Mouse (Mus musculus): Measurements from ENCODE around the gene Dock3. TPM values are rescaled to one million over a fixed set of nuclear protein-coding genes. Genes with fewer than 3 reads are reported as not detected.

Gene Dock3
- polyA plus RNA-seq, 1 experiment = 0.40 TPM

- TF ChIP-seq TCF12 (IDR thresholded peaks at IDR 0.05; ENCODE audit: insufficient read depth, poor library complexity, severe bottlenecking) (no peak), REST (IDR thresholded peaks at IDR 0.05; ENCODE audit: insufficient read depth, insufficient read length) (no peak), E2F4 (IDR thresholded peaks at IDR 0.05; ENCODE audit: insufficient read depth) (no peak), TCF3 (IDR thresholded peaks at IDR 0.05; ENCODE audit: insufficient read length, low read depth) (no peak), MYOD1 (IDR thresholded peaks at IDR 0.05; ENCODE audit: control insufficient read depth in 1 of 3, insufficient read length in 2 of 3, low read depth in 2 of 3) (no peak), POLR2A (IDR thresholded peaks at IDR 0.05; ENCODE audit: insufficient read length, low read depth) (no peak), CEBPB (IDR thresholded peaks at IDR 0.05; ENCODE audit: insufficient read depth, poor library complexity, severe bottlenecking) (no peak), MYOG (IDR thresholded peaks at IDR 0.05; ENCODE audit: control insufficient read depth in 1 of 3, insufficient read depth in 1 of 3, insufficient read length in 2 of 3, low read depth in 2 of 3) (no peak), SRF (IDR thresholded peaks at IDR 0.05; ENCODE audit: control insufficient read depth, insufficient read length, low read depth) (no peak), POLR2AphosphoS2 (IDR thresholded peaks at IDR 0.05; ENCODE audit: insufficient read length, low read depth) (no peak), MAX (IDR thresholded peaks at IDR 0.05; ENCODE audit: low read depth) (no peak), USF1 (IDR thresholded peaks at IDR 0.05; ENCODE audit: low read depth) (no peak)
- no peak overlapping the region for H3K4me3 ChIP-seq
Measured at GRCm38 (mm10) chr9:106955486-106955885, 276.2 kb downstream of the Dock3 start.

GRCm38 (mm10) chr9:106934998-106935397, 296.7 kb downstream of the Dock3 start:
- H3K36me3 ChIP-seq (ENCODE audit: control insufficient read depth, insufficient read depth) = no peaks in the 10 kb centered on the region
- no peaks in the 10 kb centered on the region for H3K79me2 ChIP-seq (ENCODE audit: control insufficient read depth, insufficient read depth)
- no peak overlapping the region for H3ac ChIP-seq (ENCODE audit: control insufficient read depth, insufficient read length)
- H3K4me2 ChIP-seq (ENCODE audit: low read depth) = no peak overlapping the region
- H3K27me3 ChIP-seq (ENCODE audit: control insufficient read depth, insufficient read depth, insufficient read length) = no peaks in the 10 kb centered on the region
- no peak overlapping the region for H3K4me3 ChIP-seq
- TF ChIP-seq MAX (IDR thresholded peaks at IDR 0.05; ENCODE audit: low read depth) (no peak), MYOG (IDR thresholded peaks at IDR 0.05; ENCODE audit: control insufficient read depth in 1 of 3, insufficient read depth in 1 of 3, insufficient read length in 2 of 3, low read depth in 2 of 3) (no peak), E2F4 (IDR thresholded peaks at IDR 0.05; ENCODE audit: insufficient read depth) (no peak), TCF12 (IDR thresholded peaks at IDR 0.05; ENCODE audit: insufficient read depth, poor library complexity, severe bottlenecking) (no peak), REST (IDR thresholded peaks at IDR 0.05; ENCODE audit: insufficient read depth, insufficient read length) (no peak), TCF3 (IDR thresholded peaks at IDR 0.05; ENCODE audit: insufficient read length, low read depth) (no peak), USF1 (IDR thresholded peaks at IDR 0.05; ENCODE audit: low read depth) (no peak), POLR2AphosphoS2 (IDR thresholded peaks at IDR 0.05; ENCODE audit: insufficient read length, low read depth) (no peak), MYOD1 (IDR thresholded peaks at IDR 0.05; ENCODE audit: control insufficient read depth in 1 of 3, insufficient read length in 2 of 3, low read depth in 2 of 3) (no peak), POLR2A (IDR thresholded peaks at IDR 0.05; ENCODE audit: insufficient read length, low read depth) (no peak), CEBPB (IDR thresholded peaks at IDR 0.05; ENCODE audit: insufficient read depth, poor library complexity, severe bottlenecking) (no peak), SRF (IDR thresholded peaks at IDR 0.05; ENCODE audit: control insufficient read depth, insufficient read length, low read depth) (no peak)

More at GRCm38 (mm10) chr9:106955486-106955885, 276.2 kb downstream of the Dock3 start:
- no peaks in the 10 kb centered on the region for H3K27me3 ChIP-seq (ENCODE audit: control insufficient read depth, insufficient read depth, insufficient read length)
- H3K4me2 ChIP-seq (ENCODE audit: low read depth) = no peak overlapping the region
- H3K79me2 ChIP-seq (ENCODE audit: control insufficient read depth, insufficient read depth) = no peaks in the 10 kb centered on the region
- no peaks in the 10 kb centered on the region for H3K36me3 ChIP-seq (ENCODE audit: control insufficient read depth, insufficient read depth)
- no peak overlapping the region for H3ac ChIP-seq (ENCODE audit: control insufficient read depth, insufficient read length)

DNA sequence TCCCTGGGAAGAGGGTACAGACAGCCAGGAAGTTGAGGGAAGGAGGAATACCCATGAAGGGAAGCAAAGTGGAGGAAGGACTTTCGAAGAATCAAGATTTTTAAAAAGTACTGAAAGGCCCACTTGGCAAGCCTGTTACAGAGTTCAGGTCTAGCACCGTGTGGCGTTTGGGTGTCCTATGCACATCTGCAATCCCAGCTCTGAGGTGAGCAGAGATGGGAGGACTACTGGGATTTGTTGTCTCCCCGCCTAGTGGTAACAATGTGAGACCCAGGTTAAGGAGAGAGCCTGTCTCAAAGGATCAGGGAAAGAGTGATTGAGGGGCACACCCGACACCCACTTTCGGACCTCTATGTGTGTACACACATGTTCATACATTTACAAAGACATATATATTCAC, 316.8 kb downstream of the Dock3 start:
- H3K79me2 ChIP-seq (ENCODE audit: control insufficient read depth, insufficient read depth) = no peaks in the 10 kb centered on the region
- peaks cover 19% of the 10 kb centered on the region for H3K27me3 ChIP-seq (ENCODE audit: control insufficient read depth, insufficient read depth, insufficient read length)
- no peak overlapping the region for H3K4me3 ChIP-seq
- no peaks in the 10 kb centered on the region for H3K36me3 ChIP-seq (ENCODE audit: control insufficient read depth, insufficient read depth)
- H3K4me2 ChIP-seq (ENCODE audit: low read depth) = no peak overlapping the region
- TF ChIP-seq CEBPB (IDR thresholded peaks at IDR 0.05; ENCODE audit: insufficient read depth, poor library complexity, severe bottlenecking) (no peak), USF1 (IDR thresholded peaks at IDR 0.05; ENCODE audit: low read depth) (no peak), TCF12 (IDR thresholded peaks at IDR 0.05; ENCODE audit: insufficient read depth, poor library complexity, severe bottlenecking) (no peak), MYOD1 (IDR thresholded peaks at IDR 0.05; ENCODE audit: control insufficient read depth in 1 of 3, insufficient read length in 2 of 3, low read depth in 2 of 3) (no peak), POLR2A (IDR thresholded peaks at IDR 0.05; ENCODE audit: insufficient read length, low read depth) (no peak), TCF3 (IDR thresholded peaks at IDR 0.05; ENCODE audit: insufficient read length, low read depth) (no peak), REST (IDR thresholded peaks at IDR 0.05; ENCODE audit: insufficient read depth, insufficient read length) (no peak), E2F4 (IDR thresholded peaks at IDR 0.05; ENCODE audit: insufficient read depth) (no peak), MAX (IDR thresholded peaks at IDR 0.05; ENCODE audit: low read depth) (no peak), SRF (IDR thresholded peaks at IDR 0.05; ENCODE audit: control insufficient read depth, insufficient read length, low read depth) (no peak), MYOG (IDR thresholded peaks at IDR 0.05; ENCODE audit: control insufficient read depth in 1 of 3, insufficient read depth in 1 of 3, insufficient read length in 2 of 3, low read depth in 2 of 3) (no peak), POLR2AphosphoS2 (IDR thresholded peaks at IDR 0.05; ENCODE audit: insufficient read length, low read depth) (no peak)
- no peak overlapping the region for H3ac ChIP-seq (ENCODE audit: control insufficient read depth, insufficient read length)

- Histone ChIP-seq H3K27me3 (ENCODE audit: control insufficient read depth, insufficient read depth, insufficient read length) (peaks cover 19% of the 10 kb centered on the region), H3K79me2 (ENCODE audit: control insufficient read depth, insufficient read depth) (no peaks in the 10 kb centered on the region), H3K36me3 (ENCODE audit: control insufficient read depth, insufficient read depth) (no peaks in the 10 kb centered on the region), H3K4me3 (no peak overlapping the region), H3ac (ENCODE audit: control insufficient read depth, insufficient read length) (no peak overlapping the region), H3K4me2 (ENCODE audit: low read depth) (no peak overlapping the region)
- no peak for TF ChIP-seq POLR2AphosphoS2 (IDR thresholded peaks at IDR 0.05; ENCODE audit: insufficient read length, low read depth)
Measured at GRCm38 (mm10) chr9:106913759-106914158, 317.9 kb downstream of the Dock3 start.

GRCm38 (mm10) chr9:106911624-106912023, 320.1 kb downstream of the Dock3 start:
- TF ChIP-seq MYOD1 (IDR thresholded peaks at IDR 0.05; ENCODE audit: control insufficient read depth in 1 of 3, insufficient read length in 2 of 3, low read depth in 2 of 3) = no peak
- no peak for TF ChIP-seq TCF12 (IDR thresholded peaks at IDR 0.05; ENCODE audit: insufficient read depth, poor library complexity, severe bottlenecking)
- TF ChIP-seq MAX (IDR thresholded peaks at IDR 0.05; ENCODE audit: low read depth) = no peak
- TF ChIP-seq USF1 (IDR thresholded peaks at IDR 0.05; ENCODE audit: low read depth) = no peak
- no peak for TF ChIP-seq E2F4 (IDR thresholded peaks at IDR 0.05; ENCODE audit: insufficient read depth)
- no peak for TF ChIP-seq MYOG (IDR thresholded peaks at IDR 0.05; ENCODE audit: control insufficient read depth in 1 of 3, insufficient read depth in 1 of 3, insufficient read length in 2 of 3, low read depth in 2 of 3)
- no peak for TF ChIP-seq CEBPB (IDR thresholded peaks at IDR 0.05; ENCODE audit: insufficient read depth, poor library complexity, severe bottlenecking)
- TF ChIP-seq TCF3 (IDR thresholded peaks at IDR 0.05; ENCODE audit: insufficient read length, low read depth) = no peak
- Histone ChIP-seq H3K79me2 (ENCODE audit: control insufficient read depth, insufficient read depth) (no peaks in the 10 kb centered on the region), H3K27me3 (ENCODE audit: control insufficient read depth, insufficient read depth, insufficient read length) (peaks cover 28% of the 10 kb centered on the region), H3K4me2 (ENCODE audit: low read depth) (no peak overlapping the region), H3K36me3 (ENCODE audit: control insufficient read depth, insufficient read depth) (no peaks in the 10 kb centered on the region), H3ac (ENCODE audit: control insufficient read depth, insufficient read length) (no peak overlapping the region), H3K4me3 (no peak overlapping the region)
